Mouse (Mus musculus): ENCODE measurements around the gene Gpc2. TPM values are rescaled to one million over a fixed set of nuclear protein-coding genes. Genes with fewer than 3 reads are reported as not detected.

Gene Gpc2
- total and polyA plus RNA-seq, 2 experiments from 2014 or later = 1.9 to 6.0 TPM

DNA sequence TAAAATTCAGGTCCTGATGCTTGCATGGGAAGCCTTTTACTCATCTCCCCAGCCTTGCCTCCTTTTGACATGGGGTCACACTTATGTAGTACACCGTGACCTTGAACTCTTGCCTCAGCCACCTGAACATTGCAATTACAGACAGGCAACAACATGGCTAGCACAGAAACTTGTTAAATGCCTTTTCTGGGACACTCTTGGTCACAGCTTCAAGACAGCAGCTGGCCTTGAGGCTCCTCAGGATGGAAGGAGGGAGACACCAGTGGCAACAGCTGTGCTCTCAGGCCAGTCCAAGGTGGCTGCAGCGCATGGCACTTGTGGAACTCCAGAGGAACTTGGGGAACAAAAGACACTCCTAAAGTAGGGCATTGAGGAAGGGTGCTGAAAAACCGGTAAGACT is 12.7 kb downstream of the Gpc2 start:
- H3K27ac ChIP-seq (ENCODE audit: low read depth) = no peak overlapping the region
- 77% methylated on average over 3 of the region's 3 CpGs for WGBS
- H3K36me3 ChIP-seq (replicated peaks; ENCODE audit: control insufficient read depth, insufficient read depth, low read length) = 0 out of 2 replicates have a peak, but pooled peaks cover 2% of the 10 kb centered on the region
- H3K27me3 ChIP-seq (ENCODE audit: control insufficient read depth, insufficient read depth, low read length) = peaks cover 12% of the 10 kb centered on the region
- DNase-seq (ENCODE audit: low spot score) = no peak
- no peaks in the 10 kb centered on the region for H3K9me3 ChIP-seq (replicated peaks; ENCODE audit: control insufficient read depth, low read length)
- no peak for ATAC-seq (ENCODE audit: insufficient read depth, low read depth)
- no peak overlapping the region for H3K9ac ChIP-seq (replicated peaks; ENCODE audit: low read depth, low read length)
- H3K4me3 ChIP-seq (ENCODE audit: low read depth, low read length) = no peak overlapping the region
- no peak overlapping the region for H3K4me2 ChIP-seq (ENCODE audit: low read depth, low read length)
- TF ChIP-seq EP300 (IDR thresholded peaks at IDR 0.05; ENCODE audit: low read depth) (no peak), CTCF (IDR thresholded peaks at IDR 0.05; ENCODE audit: low read depth) (no peak)
- peaks cover 8% of the 10 kb centered on the region; the same call in 1 of the 2 replicates for H3K4me1 ChIP-seq (ENCODE audit: control insufficient read depth, insufficient read depth)

DNA sequence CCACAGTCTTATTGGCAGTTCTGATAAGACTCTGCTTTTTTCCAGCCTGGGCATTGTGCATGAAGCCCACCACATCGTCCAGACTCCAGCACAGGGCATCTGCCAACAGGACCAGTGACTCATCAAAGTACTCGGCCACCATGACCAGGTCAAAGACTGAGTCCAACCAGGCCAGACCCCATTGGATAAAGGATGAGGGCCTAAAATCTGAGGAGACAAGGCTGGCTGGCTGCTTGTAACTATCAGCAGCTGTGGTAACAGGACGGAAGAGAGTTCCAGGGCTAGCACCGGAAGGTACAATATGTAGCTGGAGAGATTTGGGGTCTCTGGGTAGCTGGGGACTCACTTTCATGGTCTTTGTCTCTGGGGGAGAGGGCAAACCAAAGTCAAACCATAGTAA is 14.1 kb downstream of the Gpc2 start:
- H3K27ac ChIP-seq (ENCODE audit: low read depth) = no peak overlapping the region
- H3K9me3 ChIP-seq (replicated peaks; ENCODE audit: control insufficient read depth, low read length) = no peaks in the 10 kb centered on the region
- H3K4me3 ChIP-seq (ENCODE audit: low read depth, low read length) = no peak overlapping the region
- H3K27me3 ChIP-seq (ENCODE audit: control insufficient read depth, insufficient read depth, low read length) = no peaks in the 10 kb centered on the region; the same call in 1 of the 2 replicates
- TF ChIP-seq EP300 (IDR thresholded peaks at IDR 0.05; ENCODE audit: low read depth) (no peak), CTCF (IDR thresholded peaks at IDR 0.05; ENCODE audit: low read depth) (no peak)
- DNase-seq (ENCODE audit: low spot score) (no peak), ATAC-seq (ENCODE audit: insufficient read depth, low read depth) (no peak)
- H3K4me2 ChIP-seq (ENCODE audit: low read depth, low read length) = no peak overlapping the region
- H3K36me3 ChIP-seq (replicated peaks; ENCODE audit: control insufficient read depth, insufficient read depth, low read length) = peaks cover 14% of the 10 kb centered on the region
- H3K4me1 ChIP-seq (ENCODE audit: control insufficient read depth, insufficient read depth) = peaks cover 8% of the 10 kb centered on the region; the same call in 1 of the 2 replicates
- H3K9ac ChIP-seq (replicated peaks; ENCODE audit: low read depth, low read length) = no peak overlapping the region
- 86% methylated on average over 4 of the region's 4 CpGs for WGBS

DNA sequence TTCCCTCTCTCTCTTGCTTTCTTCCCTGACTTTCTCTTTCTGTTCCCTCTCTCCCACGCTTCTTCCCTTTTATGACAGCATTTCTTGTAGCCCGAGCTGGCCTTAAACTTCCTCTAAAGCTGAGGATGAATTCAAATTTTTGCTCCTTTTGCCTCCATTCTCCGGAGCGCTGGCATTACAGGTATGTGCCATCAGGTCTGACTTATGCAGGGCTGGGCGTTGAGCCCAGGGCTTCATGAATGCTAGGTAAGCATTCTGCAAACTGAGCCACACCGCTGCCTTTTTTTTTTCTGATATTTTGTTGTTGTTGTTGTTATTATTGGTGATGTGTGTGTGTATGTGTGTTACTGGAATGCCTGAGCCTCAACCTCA is 15.6 kb downstream of the Gpc2 start:
- 12% methylated on average over 6 of the region's 6 CpGs for WGBS
- H3K27me3 ChIP-seq (ENCODE audit: control insufficient read depth, insufficient read depth, low read length) = no peaks in the 10 kb centered on the region
- TF ChIP-seq EP300 (IDR thresholded peaks at IDR 0.05; ENCODE audit: low read depth) (no peak), CTCF (IDR thresholded peaks at IDR 0.05; ENCODE audit: low read depth) (no peak)

DNA sequence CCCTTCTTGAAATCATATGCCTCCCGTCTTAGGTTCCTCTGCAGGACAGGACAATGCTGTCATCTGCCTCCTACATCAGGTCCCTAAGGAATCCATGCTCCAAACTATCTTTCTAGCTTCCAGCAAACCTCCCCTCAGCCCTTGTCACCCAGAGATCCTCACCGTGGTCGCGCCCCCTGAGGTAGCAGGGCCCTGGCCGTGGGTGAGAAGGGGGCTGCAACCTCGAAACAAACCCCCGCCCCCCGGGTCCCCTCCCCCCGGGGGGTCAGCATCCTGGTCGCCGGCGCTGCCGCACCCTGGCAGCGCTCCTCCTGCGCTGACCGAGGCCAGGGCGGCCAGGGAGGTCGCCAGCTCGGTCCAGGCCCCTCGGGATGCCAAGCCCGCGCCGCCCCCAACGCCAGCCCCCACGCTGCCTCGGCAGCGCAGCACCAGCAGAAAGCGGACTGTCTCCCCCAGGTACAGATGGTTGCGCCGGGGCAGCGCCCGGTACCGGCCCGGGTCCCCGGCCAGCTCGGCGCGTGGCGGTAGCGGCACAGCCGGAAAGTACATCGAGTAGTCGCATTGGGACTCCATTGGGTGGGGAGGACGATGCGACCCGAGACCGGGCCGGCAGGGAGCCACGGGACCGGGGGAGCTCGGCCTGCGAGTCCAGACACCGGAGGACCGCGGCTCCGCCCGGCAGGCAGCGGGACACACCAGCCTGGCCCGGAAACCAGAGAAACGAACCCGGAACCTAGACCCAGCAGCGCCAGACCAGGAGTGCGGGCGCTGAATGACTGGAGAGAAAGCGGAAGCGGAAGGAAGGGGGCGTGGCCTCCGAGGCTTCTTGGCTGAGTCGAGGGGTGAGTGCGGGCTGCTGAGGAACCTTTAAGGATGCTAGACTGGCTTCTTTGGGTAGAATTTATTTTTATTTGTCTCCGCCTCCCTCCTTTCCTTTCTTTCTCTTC is 16.3 kb downstream of the Gpc2 start, which contains the start of gene BC037034:
BC037034 (minus strand) TSS at position 774 of the 947 bp plus-strand sequence.
- under 1% methylated on average over 67 of the region's 71 CpGs for WGBS
- Histone ChIP-seq H3K27ac (ENCODE audit: low read depth) (peak within 1 kb of the TSS; percentile 53), H3K27me3 (ENCODE audit: control insufficient read depth, insufficient read depth, low read length) (no peaks in the 10 kb centered on the region), H3K36me3 (replicated peaks; ENCODE audit: control insufficient read depth, insufficient read depth, low read length) (peaks cover 31% of the 10 kb centered on the region), H3K9ac (replicated peaks; ENCODE audit: low read depth, low read length) (peak within 1 kb of the TSS; percentile 79), H3K9me3 (replicated peaks; ENCODE audit: control insufficient read depth, low read length) (no peaks in the 10 kb centered on the region), H3K4me2 (ENCODE audit: low read depth, low read length) (peak within 1 kb of the TSS; percentile 98), H3K4me3 (ENCODE audit: low read depth, low read length) (peak within 1 kb of the TSS; percentile 85), H3K4me1 (ENCODE audit: control insufficient read depth, insufficient read depth) (peaks cover 8% of the 10 kb centered on the region; the same call in 1 of the 2 replicates)
- no peak for TF ChIP-seq CTCF (IDR thresholded peaks at IDR 0.05; ENCODE audit: low read depth)
- peak; percentile 22; the same call in 1 of the 2 replicates for TF ChIP-seq EP300 (IDR thresholded peaks at IDR 0.05; ENCODE audit: low read depth)
- peak; percentile 89 for ATAC-seq (ENCODE audit: insufficient read depth, low read depth)
- peak; percentile 87 for DNase-seq (ENCODE audit: low spot score)

More for the DNA sequence above, 15.6 kb downstream of the Gpc2 start:
- Histone ChIP-seq H3K36me3 (replicated peaks; ENCODE audit: control insufficient read depth, insufficient read depth, low read length) (peaks cover 29% of the 10 kb centered on the region), H3K9ac (replicated peaks; ENCODE audit: low read depth, low read length) (peak overlapping the region; percentile 79), H3K4me2 (ENCODE audit: low read depth, low read length) (peak overlapping the region; percentile 98), H3K27ac (ENCODE audit: low read depth) (0 out of 2 replicates have a peak overlapping the region, but pooled peaks have one; percentile 53), H3K9me3 (replicated peaks; ENCODE audit: control insufficient read depth, low read length) (no peaks in the 10 kb centered on the region), H3K4me3 (ENCODE audit: low read depth, low read length) (peak overlapping the region; percentile 85), H3K4me1 (ENCODE audit: control insufficient read depth, insufficient read depth) (peaks cover 8% of the 10 kb centered on the region; the same call in 1 of the 2 replicates)
- no peak for DNase-seq (ENCODE audit: low spot score)
- no peak for ATAC-seq (ENCODE audit: insufficient read depth, low read depth)

DNA sequence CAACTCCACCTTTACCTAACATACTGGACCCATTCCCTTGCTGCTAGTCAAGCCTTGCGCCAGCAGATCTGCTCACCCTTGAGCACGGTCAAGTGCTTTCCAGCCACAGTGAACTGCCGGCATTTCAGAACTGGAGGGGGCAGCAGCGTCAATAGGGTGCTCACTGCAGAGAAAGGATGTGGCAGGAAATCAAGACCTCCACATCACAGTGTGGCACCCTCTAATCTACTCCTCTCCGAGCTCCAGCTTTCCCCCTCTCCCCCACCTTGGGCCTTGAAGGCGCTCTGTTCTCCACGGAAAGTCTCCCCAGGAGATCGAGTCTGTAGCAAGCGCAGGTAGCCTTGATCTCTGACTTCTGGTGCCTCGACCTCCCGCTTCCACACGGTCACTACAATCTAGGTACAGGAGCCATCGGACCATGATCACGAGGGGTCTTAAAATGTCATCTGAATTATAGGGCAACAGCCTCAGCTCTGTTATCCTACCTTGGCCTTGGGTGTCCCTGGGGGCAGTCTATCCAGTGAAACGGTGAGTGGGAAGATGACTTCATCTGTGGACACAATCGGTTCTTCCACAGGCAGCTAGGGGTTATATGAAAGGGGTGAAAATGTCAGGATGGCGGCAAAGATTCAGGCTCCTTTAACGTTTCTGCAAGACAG is 17.1 kb downstream of the Gpc2 start:
- Histone ChIP-seq H3K4me3 (ENCODE audit: low read depth, low read length) (peak overlapping the region; percentile 85), H3K36me3 (replicated peaks; ENCODE audit: control insufficient read depth, insufficient read depth, low read length) (peaks cover 31% of the 10 kb centered on the region)
- WGBS = 53% methylated on average over 18 of the region's 18 CpGs

More for the DNA sequence above, 17.1 kb downstream of the Gpc2 start:
- ATAC-seq (ENCODE audit: insufficient read depth, low read depth) (no peak), DNase-seq (ENCODE audit: low spot score) (no peak)
- H3K9ac ChIP-seq (replicated peaks; ENCODE audit: low read depth, low read length) = peak overlapping the region; percentile 79
- TF ChIP-seq CTCF (IDR thresholded peaks at IDR 0.05; ENCODE audit: low read depth) = no peak
- no peak for TF ChIP-seq EP300 (IDR thresholded peaks at IDR 0.05; ENCODE audit: low read depth)
- no peak overlapping the region for H3K27ac ChIP-seq (ENCODE audit: low read depth)
- no peaks in the 10 kb centered on the region for H3K27me3 ChIP-seq (ENCODE audit: control insufficient read depth, insufficient read depth, low read length)
- no peaks in the 10 kb centered on the region for H3K9me3 ChIP-seq (replicated peaks; ENCODE audit: control insufficient read depth, low read length)
- H3K4me1 ChIP-seq (ENCODE audit: control insufficient read depth, insufficient read depth) = peaks cover 8% of the 10 kb centered on the region; the same call in 1 of the 2 replicates
- peak overlapping the region; percentile 98 for H3K4me2 ChIP-seq (ENCODE audit: low read depth, low read length)

Data from heart, postnatal 0 days (tissue).